Mouse (Mus musculus): ENCODE data around the gene 9130023H24Rik.

DNA sequence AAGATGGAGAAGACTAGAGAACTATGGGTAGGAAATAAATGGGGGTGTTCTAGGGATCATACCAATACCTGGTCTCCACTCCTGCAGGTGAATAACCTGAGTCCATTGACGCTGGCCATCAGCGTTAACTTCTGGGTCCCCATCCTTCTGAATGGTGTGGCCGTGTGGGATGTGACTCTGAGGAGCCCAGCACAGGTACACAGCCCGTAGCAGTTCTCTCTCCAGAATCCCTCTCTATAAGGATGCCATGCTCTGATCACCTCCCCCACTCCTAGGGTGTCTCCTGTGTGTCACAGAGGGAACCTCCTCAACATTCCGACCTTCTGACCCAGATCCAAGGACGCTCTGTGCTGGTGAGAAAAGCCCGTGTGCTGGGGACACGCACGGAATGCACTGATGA, 34.8 kb downstream of the 9130023H24Rik start:
- TF ChIP-seq POLR2A (IDR thresholded peaks at IDR 0.05; ENCODE audit: low read depth, low read length) (no peak), CTCF (IDR thresholded peaks at IDR 0.05; ENCODE audit: borderline replicate concordance, insufficient read depth, low read length) (no peak)
